Mouse (Mus musculus) myocyte (in vitro differentiated cells): Measurements from ENCODE around the gene Ublcp1. TPM values are rescaled to one million over a fixed set of nuclear protein-coding genes. Genes with fewer than 3 reads are reported as not detected.

Experiments used
- H3K27me3 ChIP-seq: one replicate; pipeline ENCODE4 v1.6.1; 2011; ENCODE audit not compliant: control insufficient read depth, insufficient read depth, insufficient read length
- H3K36me3 ChIP-seq: one replicate; pipeline ENCODE4 v1.6.1; 2011; ENCODE audit not compliant: control insufficient read depth, insufficient read depth
- H3K4me2 ChIP-seq: one replicate; pipeline ENCODE4 v1.6.1; 2011; ENCODE audit warnings: low read depth, control low read depth
- H3K4me3 ChIP-seq: one replicate; pipeline ENCODE4 v1.5.1; 2011; ENCODE audit warnings: mild to moderate bottlenecking, control low read depth, moderate library complexity
- H3K79me2 ChIP-seq: one replicate; pipeline ENCODE4 v1.6.1; 2011; ENCODE audit not compliant: control insufficient read depth, insufficient read depth
- H3ac ChIP-seq: one replicate; pipeline ENCODE4 v1.6.1; 2011; ENCODE audit not compliant: control insufficient read depth, insufficient read length
- CEBPB ChIP-seq: IDR thresholded peaks from 2 replicates; pipeline ENCODE4 v1.6.1; 2011; ENCODE audit warnings: mild to moderate bottlenecking, moderate library complexity; ENCODE audit not compliant: poor library complexity, insufficient read depth, severe bottlenecking
- E2F4 ChIP-seq: IDR thresholded peaks from one replicate; pipeline ENCODE4 v1.6.1; 2011; ENCODE audit warnings: mild to moderate bottlenecking, control low read depth, moderate library complexity; ENCODE audit not compliant: insufficient read depth
- MAX ChIP-seq: IDR thresholded peaks from one replicate; pipeline ENCODE4 v1.6.1; 2011; ENCODE audit warnings: low read depth, mild to moderate bottlenecking, control low read depth
- MYOD1 ChIP-seq, 3 experiments: IDR thresholded peaks; one replicate each; pipeline ENCODE4 v1.6.1; 2011; ENCODE audit warnings: control low read depth in 2 of 3, low read depth in 2 of 3, mild to moderate bottlenecking in 2 of 3, moderate library complexity in 1 of 3; ENCODE audit not compliant: insufficient read length in 2 of 3, control insufficient read depth in 1 of 3
- MYOG ChIP-seq, 3 experiments: IDR thresholded peaks; one replicate each; pipeline ENCODE4 v1.6.1; 2011; ENCODE audit warnings: control low read depth in 2 of 3, low read depth in 2 of 3, mild to moderate bottlenecking in 2 of 3; ENCODE audit not compliant: insufficient read length in 2 of 3, control insufficient read depth in 1 of 3, insufficient read depth in 1 of 3
- POLR2A ChIP-seq: IDR thresholded peaks from one replicate; pipeline ENCODE4 v1.6.1; 2011; ENCODE audit warnings: low read depth, mild to moderate bottlenecking, control low read depth, moderate library complexity; ENCODE audit not compliant: insufficient read length
- POLR2AphosphoS2 ChIP-seq: IDR thresholded peaks from one replicate; pipeline ENCODE4 v1.6.1; 2011; ENCODE audit warnings: low read depth, control low read depth; ENCODE audit not compliant: insufficient read length
- REST ChIP-seq: IDR thresholded peaks from one replicate; pipeline ENCODE4 v1.6.1; 2011; ENCODE audit warnings: mild to moderate bottlenecking, control low read depth, moderate library complexity; ENCODE audit not compliant: insufficient read depth, insufficient read length
- SRF ChIP-seq: IDR thresholded peaks from one replicate; pipeline ENCODE4 v1.6.1; 2011; ENCODE audit warnings: low read depth; ENCODE audit not compliant: control insufficient read depth, insufficient read length
- TCF12 ChIP-seq: IDR thresholded peaks from one replicate; pipeline ENCODE4 v1.6.1; 2011; ENCODE audit warnings: mild to moderate bottlenecking, control low read depth; ENCODE audit not compliant: poor library complexity, insufficient read depth, severe bottlenecking
- TCF3 ChIP-seq: IDR thresholded peaks from one replicate; pipeline ENCODE4 v1.6.1; 2011; ENCODE audit warnings: low read depth, control low read depth; ENCODE audit not compliant: insufficient read length
- USF1 ChIP-seq: IDR thresholded peaks from one replicate; pipeline ENCODE4 v1.6.1; 2011; ENCODE audit warnings: low read depth, mild to moderate bottlenecking, control low read depth, moderate library complexity
- polyA plus RNA-seq: library from polyadenylated mRNA; unstranded; fragments of >200 nt; fragmentation: generic; extraction: Trizol; gene quantifications from one replicate; pipeline ENCODE4 v1.2.1, GENCODE M21; 2012; ENCODE audit warnings: missing spikeins

Ublcp1 gene
- polyA plus RNA-seq, 1 experiment = 13.0 TPM

DNA sequence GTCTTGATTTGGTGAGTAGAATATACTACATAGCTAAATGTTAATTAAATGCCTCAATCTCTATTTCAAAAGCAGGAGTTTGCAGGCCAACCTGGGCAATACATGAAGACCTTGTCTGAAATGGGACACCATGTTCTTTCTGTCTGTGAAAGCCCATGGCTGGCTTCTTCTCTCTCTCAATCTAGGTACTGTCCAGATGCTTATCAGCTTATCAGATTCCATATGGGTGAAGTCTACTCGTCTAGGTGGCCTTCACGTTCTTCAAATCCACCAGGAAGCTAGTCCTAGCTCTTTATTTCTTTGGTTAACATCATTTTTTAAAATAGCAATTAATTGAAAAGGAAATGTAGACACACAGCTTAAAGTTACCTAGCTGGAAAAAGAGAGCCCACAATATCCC, 39.6 kb upstream of the Ublcp1 start:
- Histone ChIP-seq H3K27me3 (no peaks in the 10 kb centered on the region), H3K36me3 (no peaks in the 10 kb centered on the region)
- TF ChIP-seq POLR2AphosphoS2 = no peak
- TF ChIP-seq POLR2A = no peak
- no peak for TF ChIP-seq SRF
- no peak for TF ChIP-seq MYOG (IDR thresholded peaks at IDR 0.05; ENCODE audit: control insufficient read depth in 1 of 3, insufficient read depth in 1 of 3, insufficient read length in 2 of 3, low read depth in 2 of 3)
- TF ChIP-seq E2F4 = no peak
- TF ChIP-seq MAX = no peak
- no peak for TF ChIP-seq CEBPB
- TF ChIP-seq MYOD1 (IDR thresholded peaks at IDR 0.05; ENCODE audit: control insufficient read depth in 1 of 3, insufficient read length in 2 of 3, low read depth in 2 of 3) = no peak
- no peak for TF ChIP-seq USF1
- TF ChIP-seq TCF3 = no peak
- no peak for TF ChIP-seq TCF12

GRCm38 (mm10) chr11:44508876-44509275, 38.6 kb upstream of the Ublcp1 start:
- H3K36me3 ChIP-seq = no peaks in the 10 kb centered on the region
- no peak overlapping the region for H3K4me2 ChIP-seq
- no peak overlapping the region for H3ac ChIP-seq
- no peak overlapping the region for H3K4me3 ChIP-seq
- no peaks in the 10 kb centered on the region for H3K79me2 ChIP-seq
- no peaks in the 10 kb centered on the region for H3K27me3 ChIP-seq
- TF ChIP-seq POLR2AphosphoS2 = no peak
- TF ChIP-seq MYOD1 (IDR thresholded peaks at IDR 0.05; ENCODE audit: control insufficient read depth in 1 of 3, insufficient read length in 2 of 3, low read depth in 2 of 3) = no peak
- TF ChIP-seq USF1 = no peak
- no peak for TF ChIP-seq CEBPB
- no peak for TF ChIP-seq TCF3
- no peak for TF ChIP-seq E2F4
- no peak for TF ChIP-seq MYOG (IDR thresholded peaks at IDR 0.05; ENCODE audit: control insufficient read depth in 1 of 3, insufficient read depth in 1 of 3, insufficient read length in 2 of 3, low read depth in 2 of 3)
- TF ChIP-seq REST = no peak
- TF ChIP-seq TCF12 = no peak
- TF ChIP-seq MAX = no peak
- TF ChIP-seq SRF = no peak
- no peak for TF ChIP-seq POLR2A

More for the DNA sequence above, 39.6 kb upstream of the Ublcp1 start:
- Histone ChIP-seq H3K4me3 (no peak overlapping the region), H3K4me2 (no peak overlapping the region), H3ac (no peak overlapping the region), H3K79me2 (no peaks in the 10 kb centered on the region)

DNA sequence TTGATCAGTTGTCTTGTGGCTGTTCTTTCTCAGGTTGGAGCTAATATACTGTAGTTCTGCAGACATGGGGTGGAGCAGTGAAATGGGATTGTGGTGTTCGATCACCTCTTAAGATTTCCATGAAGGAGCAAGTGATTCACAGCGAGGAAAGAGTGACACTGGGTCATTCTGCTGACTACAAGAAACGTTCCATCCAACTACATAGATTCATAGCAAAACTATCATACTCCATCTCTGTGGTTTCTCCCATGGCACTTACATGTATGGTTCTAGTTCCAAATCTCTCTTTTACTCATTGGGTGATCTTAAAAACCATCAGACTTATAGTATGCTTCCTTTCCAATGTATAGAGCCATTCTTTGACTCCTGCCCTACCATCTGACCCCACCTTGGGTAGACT, 34.5 kb upstream of the Ublcp1 start:
- no peak overlapping the region for H3K4me3 ChIP-seq
- H3K27me3 ChIP-seq = peaks cover 8% of the 10 kb centered on the region
- H3K79me2 ChIP-seq = no peaks in the 10 kb centered on the region
- no peak overlapping the region for H3K4me2 ChIP-seq
- H3ac ChIP-seq = no peak overlapping the region
- TF ChIP-seq MYOG (IDR thresholded peaks at IDR 0.05; ENCODE audit: control insufficient read depth in 1 of 3, insufficient read depth in 1 of 3, insufficient read length in 2 of 3, low read depth in 2 of 3) = no peak
- TF ChIP-seq E2F4 = no peak
- TF ChIP-seq REST = no peak
- no peaks in the 10 kb centered on the region for H3K36me3 ChIP-seq

- TF ChIP-seq POLR2AphosphoS2 = no peak
- TF ChIP-seq MYOG (IDR thresholded peaks at IDR 0.05; ENCODE audit: control insufficient read depth in 1 of 3, insufficient read depth in 1 of 3, insufficient read length in 2 of 3, low read depth in 2 of 3) = no peak
- no peak for TF ChIP-seq SRF
- TF ChIP-seq MYOD1 (IDR thresholded peaks at IDR 0.05; ENCODE audit: control insufficient read depth in 1 of 3, insufficient read length in 2 of 3, low read depth in 2 of 3) = no peak
- no peak for TF ChIP-seq MAX
- no peak for TF ChIP-seq E2F4
- TF ChIP-seq REST = no peak
- TF ChIP-seq USF1 = no peak
- no peak for TF ChIP-seq POLR2A
- no peak for TF ChIP-seq TCF12
- no peak for TF ChIP-seq CEBPB
- TF ChIP-seq TCF3 = no peak
- Histone ChIP-seq H3K79me2 (no peaks in the 10 kb centered on the region), H3K27me3 (peaks cover 8% of the 10 kb centered on the region), H3ac (no peak overlapping the region), H3K4me2 (no peak overlapping the region), H3K4me3 (no peak overlapping the region), H3K36me3 (no peaks in the 10 kb centered on the region)
These were observed 33.8 kb upstream of the Ublcp1 start for GRCm38 (mm10) chr11:44504146-44504545.

- H3ac ChIP-seq = no peak overlapping the region
- no peaks in the 10 kb centered on the region for H3K36me3 ChIP-seq
- TF ChIP-seq MYOD1 (IDR thresholded peaks at IDR 0.05; ENCODE audit: control insufficient read depth in 1 of 3, insufficient read length in 2 of 3, low read depth in 2 of 3) (peak in 1 of 3 experiments; percentile 18), TCF3 (no peak), REST (no peak), USF1 (peak; percentile 62), POLR2AphosphoS2 (no peak), CEBPB (no peak), MAX (no peak), MYOG (IDR thresholded peaks at IDR 0.05; ENCODE audit: control insufficient read depth in 1 of 3, insufficient read depth in 1 of 3, insufficient read length in 2 of 3, low read depth in 2 of 3) (peak in 1 of 3 experiments; percentile 37), POLR2A (no peak)
- no peaks in the 10 kb centered on the region for H3K79me2 ChIP-seq
- no peak overlapping the region for H3K4me3 ChIP-seq
- H3K27me3 ChIP-seq = peaks cover 14% of the 10 kb centered on the region
- peak overlapping the region; percentile 49 for H3K4me2 ChIP-seq
These were observed 32.6 kb upstream of the Ublcp1 start for GRCm38 (mm10) chr11:44502931-44503330.
